Mouse (Mus musculus): Measurements from ENCODE around the gene Atg4d. TPM values are rescaled to one million over a fixed set of nuclear protein-coding genes. Genes with fewer than 3 reads are reported as not detected.
A peak's percentile ranks its signal among the peaks of the same experiment; 100 is the strongest.

Atg4d gene
- polyA plus RNA-seq, 1 experiment from 2014 or later, result 38.6 TPM

- Histone ChIP-seq H3K27ac (replicated peaks) (no peak overlapping the region), H3K9me3 (ENCODE audit: control insufficient read depth, low read length) (no peaks in the 10 kb centered on the region), H3K36me3 (ENCODE audit: control insufficient read depth, insufficient read depth, low read length) (no peaks in the 10 kb centered on the region), H3K27me3 (ENCODE audit: control insufficient read depth, insufficient read depth, low read length) (no peaks in the 10 kb centered on the region), H3K4me3 (ENCODE audit: low read depth, low read length) (no peak overlapping the region), H3K9ac (ENCODE audit: low read length) (no peak overlapping the region), H3K4me1 (replicated peaks; ENCODE audit: control insufficient read depth, insufficient read depth) (0 out of 2 replicates have a peak, but pooled peaks cover 2% of the 10 kb centered on the region), H3K4me2 (replicated peaks; ENCODE audit: low read depth) (no peak overlapping the region)
- WGBS, result 91% methylated on average over 6 of the region's 6 CpGs
- DNase-seq (ENCODE audit: low spot score), result no peak
- TF ChIP-seq CTCF (IDR thresholded peaks at IDR 0.05; ENCODE audit: low read depth) (no peak), EP300 (optimal IDR thresholded peaks at IDR 0.05) (no peak)
- ATAC-seq (ENCODE audit: low FRiP score, low TSS enrichment), result no peak
Observed at GRCm38 (mm10) chr9:21223906-21224305, 41.2 kb upstream of the Atg4d start.

GRCm38 (mm10) chr9:21224576-21225414 lies 40.3 kb upstream of the Atg4d start:
- WGBS, result 22% methylated on average over 26 of the region's 26 CpGs
- peak overlapping the region; percentile 41; the same call in 1 of the 2 replicates for H3K27ac ChIP-seq (replicated peaks)

GRCm38 (mm10) chr9:21225415-21225758 lies 39.7 kb upstream of the Atg4d start:
- H3K9ac ChIP-seq (ENCODE audit: low read length), result 0 out of 2 replicates have a peak overlapping the region, but pooled peaks have one; percentile 8
- H3K27me3 ChIP-seq (ENCODE audit: control insufficient read depth, insufficient read depth, low read length), result no peaks in the 10 kb centered on the region
- H3K4me1 ChIP-seq (replicated peaks; ENCODE audit: control insufficient read depth, insufficient read depth), result 0 out of 2 replicates have a peak, but pooled peaks cover 2% of the 10 kb centered on the region
- 0 out of 2 replicates have a peak, but pooled peaks cover 4% of the 10 kb centered on the region for H3K36me3 ChIP-seq (ENCODE audit: control insufficient read depth, insufficient read depth, low read length)
- H3K4me2 ChIP-seq (replicated peaks; ENCODE audit: low read depth), result peak overlapping the region; percentile 53
- TF ChIP-seq CTCF (IDR thresholded peaks at IDR 0.05; ENCODE audit: low read depth) (no peak), EP300 (optimal IDR thresholded peaks at IDR 0.05) (no peak)
- ATAC-seq (ENCODE audit: low FRiP score, low TSS enrichment) (no peak), DNase-seq (ENCODE audit: low spot score) (no peak)
- H3K4me3 ChIP-seq (ENCODE audit: low read depth, low read length), result peak overlapping the region; percentile 35
- WGBS, result 9% methylated on average over 7 of the region's 7 CpGs
- H3K9me3 ChIP-seq (ENCODE audit: control insufficient read depth, low read length), result no peaks in the 10 kb centered on the region
- H3K27ac ChIP-seq (replicated peaks), result 0 out of 2 replicates have a peak overlapping the region, but pooled peaks have one; percentile 41

More at GRCm38 (mm10) chr9:21224576-21225414, 40.3 kb upstream of the Atg4d start:
- H3K4me1 ChIP-seq (replicated peaks; ENCODE audit: control insufficient read depth, insufficient read depth), result 0 out of 2 replicates have a peak, but pooled peaks cover 2% of the 10 kb centered on the region
- DNase-seq (ENCODE audit: low spot score) (peak; percentile 72), ATAC-seq (ENCODE audit: low FRiP score, low TSS enrichment) (peak; percentile 59)
- H3K9ac ChIP-seq (ENCODE audit: low read length), result 0 out of 2 replicates have a peak overlapping the region, but pooled peaks have one; percentile 8
- H3K9me3 ChIP-seq (ENCODE audit: control insufficient read depth, low read length), result no peaks in the 10 kb centered on the region
- H3K4me2 ChIP-seq (replicated peaks; ENCODE audit: low read depth), result peak overlapping the region; percentile 53
- H3K27me3 ChIP-seq (ENCODE audit: control insufficient read depth, insufficient read depth, low read length), result no peaks in the 10 kb centered on the region
- H3K4me3 ChIP-seq (ENCODE audit: low read depth, low read length), result peak overlapping the region; percentile 35
- TF ChIP-seq CTCF (IDR thresholded peaks at IDR 0.05; ENCODE audit: low read depth), result peak; percentile 37; the same call in 1 of the 2 replicates
- TF ChIP-seq EP300 (optimal IDR thresholded peaks at IDR 0.05), result no peak
- H3K36me3 ChIP-seq (ENCODE audit: control insufficient read depth, insufficient read depth, low read length), result 0 out of 2 replicates have a peak, but pooled peaks cover 2% of the 10 kb centered on the region

GRCm38 (mm10) chr9:21227342-21227741 lies 37.8 kb upstream of the Atg4d start:
- no peaks in the 10 kb centered on the region for H3K4me1 ChIP-seq (replicated peaks; ENCODE audit: control insufficient read depth, insufficient read depth)
- H3K27ac ChIP-seq (replicated peaks), result no peak overlapping the region
- H3K9ac ChIP-seq (ENCODE audit: low read length), result peak overlapping the region; percentile 47; the same call in 1 of the 2 replicates
- H3K4me3 ChIP-seq (ENCODE audit: low read depth, low read length), result peak overlapping the region; percentile 35
- WGBS, result 13% methylated on average over 16 of the region's 16 CpGs
- peak overlapping the region; percentile 57 for H3K4me2 ChIP-seq (replicated peaks; ENCODE audit: low read depth)
- H3K9me3 ChIP-seq (ENCODE audit: control insufficient read depth, low read length), result no peaks in the 10 kb centered on the region
- DNase-seq (ENCODE audit: low spot score), result peak; percentile 67
- peak; percentile 16; the same call in 1 of the 2 replicates for ATAC-seq (ENCODE audit: low FRiP score, low TSS enrichment)
- no peaks in the 10 kb centered on the region for H3K27me3 ChIP-seq (ENCODE audit: control insufficient read depth, insufficient read depth, low read length)
- TF ChIP-seq CTCF (IDR thresholded peaks at IDR 0.05; ENCODE audit: low read depth) (no peak), EP300 (optimal IDR thresholded peaks at IDR 0.05) (no peak)
- H3K36me3 ChIP-seq (ENCODE audit: control insufficient read depth, insufficient read depth, low read length), result peaks cover 4% of the 10 kb centered on the region; the same call in 1 of the 2 replicates

GRCm38 (mm10) chr9:21231551-21231950 lies 33.5 kb upstream of the Atg4d start:
- Histone ChIP-seq H3K27ac (replicated peaks) (no peak overlapping the region), H3K9me3 (ENCODE audit: control insufficient read depth, low read length) (no peaks in the 10 kb centered on the region), H3K9ac (ENCODE audit: low read length) (no peak overlapping the region), H3K27me3 (ENCODE audit: control insufficient read depth, insufficient read depth, low read length) (no peaks in the 10 kb centered on the region), H3K4me1 (replicated peaks; ENCODE audit: control insufficient read depth, insufficient read depth) (no peaks in the 10 kb centered on the region), H3K4me2 (replicated peaks; ENCODE audit: low read depth) (no peak overlapping the region), H3K36me3 (ENCODE audit: control insufficient read depth, insufficient read depth, low read length) (peaks cover 16% of the 10 kb centered on the region), H3K4me3 (ENCODE audit: low read depth, low read length) (no peak overlapping the region)
- TF ChIP-seq CTCF (IDR thresholded peaks at IDR 0.05; ENCODE audit: low read depth) (no peak), EP300 (optimal IDR thresholded peaks at IDR 0.05) (no peak)
- DNase-seq (ENCODE audit: low spot score) (no peak), ATAC-seq (ENCODE audit: low FRiP score, low TSS enrichment) (no peak)
- WGBS, result 50% methylated on average over 23 of the region's 23 CpGs

- H3K9me3 ChIP-seq (ENCODE audit: control insufficient read depth, low read length), result no peaks in the 10 kb centered on the region
- DNase-seq (ENCODE audit: low spot score) (no peak), ATAC-seq (ENCODE audit: low FRiP score, low TSS enrichment) (no peak)
- no peaks in the 10 kb centered on the region for H3K27me3 ChIP-seq (ENCODE audit: control insufficient read depth, insufficient read depth, low read length)
- H3K4me3 ChIP-seq (ENCODE audit: low read depth, low read length), result no peak overlapping the region
- H3K4me1 ChIP-seq (replicated peaks; ENCODE audit: control insufficient read depth, insufficient read depth), result peaks cover 9% of the 10 kb centered on the region
- no peak overlapping the region for H3K4me2 ChIP-seq (replicated peaks; ENCODE audit: low read depth)
- H3K27ac ChIP-seq (replicated peaks), result no peak overlapping the region
- no peak overlapping the region for H3K9ac ChIP-seq (ENCODE audit: low read length)
- WGBS, result 89% methylated on average over 5 of the region's 5 CpGs
- TF ChIP-seq EP300 (optimal IDR thresholded peaks at IDR 0.05), result no peak
- TF ChIP-seq CTCF (IDR thresholded peaks at IDR 0.05; ENCODE audit: low read depth), result 0 out of 2 replicates have a peak, but pooled peaks have one; percentile 6
- peaks cover 16% of the 10 kb centered on the region for H3K36me3 ChIP-seq (ENCODE audit: control insufficient read depth, insufficient read depth, low read length)
Observed at GRCm38 (mm10) chr9:21232867-21233266, 32.2 kb upstream of the Atg4d start.
